Mouse (Mus musculus) heart, postnatal 0 days (tissue): ENCODE data around the gene Prdm11.

Experiments used
- CTCF ChIP-seq: IDR thresholded peaks from 2 replicates; pipeline ENCODE4 v1.5.1; 2016; ENCODE audit warnings: antibody characterized with exemption, control low read depth, low read depth
- EP300 ChIP-seq: IDR thresholded peaks from 2 replicates; pipeline ENCODE4 v1.6.1; 2016; ENCODE audit warnings: antibody characterized with exemption, low read depth

DNA sequence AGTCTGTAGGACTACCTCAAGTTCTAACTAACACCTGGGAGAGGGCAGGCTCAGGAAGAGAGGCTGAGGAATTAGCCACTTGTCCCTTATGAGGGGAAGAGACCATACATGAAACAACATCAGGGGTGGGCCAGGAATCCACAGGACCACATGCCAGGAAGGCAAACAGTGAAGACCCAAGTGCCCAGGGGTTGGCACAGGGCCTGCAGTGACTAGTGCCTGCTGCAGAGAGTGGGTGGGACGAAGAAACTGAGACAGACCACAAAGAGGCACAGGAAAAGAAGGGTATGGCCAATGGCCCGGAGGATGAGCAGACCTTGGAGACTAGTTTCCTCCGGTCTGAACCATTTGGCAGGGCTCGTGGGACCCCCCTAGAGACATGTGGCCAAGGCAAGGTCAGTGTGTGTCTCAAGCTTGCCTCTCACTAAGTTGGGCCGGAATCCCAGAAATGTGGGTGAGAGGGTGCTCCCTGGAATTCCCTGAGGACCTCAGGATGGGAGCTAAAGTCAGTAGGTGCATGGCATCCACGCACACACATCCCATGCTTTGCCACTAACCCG lies 1.6 kb upstream of the Prdm11 start:
- no peak for TF ChIP-seq CTCF
- no peak for TF ChIP-seq EP300
